Mouse (Mus musculus): Measurements from ENCODE around the gene Gm3573.
"Not testable (repeated sequence)": the region's sequence is repeated elsewhere in the genome, so short reads cannot be mapped to it uniquely, and the experiment has no call there.

Gm3573 gene

GRCm38 (mm10) chr14:42190691-42191090, at the start of gene Gm3573:
TSS of gene Gm3573 (minus strand) at chr14:42190791.
- DNase-seq (ENCODE audit: low read depth, low spot score), result not testable (repeated sequence)

GRCm38 (mm10) chr14:42216766-42217537, 26.4 kb upstream of the Gm3573 start:
- not testable (repeated sequence) for DNase-seq (ENCODE audit: low read depth, low spot score)

GRCm38 (mm10) chr14:42183936-42184335, 6.7 kb downstream of the Gm3573 start:
- DNase-seq (ENCODE audit: low read depth, low spot score), result not testable (repeated sequence)

- not testable (repeated sequence) for DNase-seq (ENCODE audit: low read depth, low spot score)
Measured at GRCm38 (mm10) chr14:42162522-42162921, 28.1 kb downstream of the Gm3573 start, which contains the start of gene Gm17027. TSS of gene Gm17027 (minus strand) at chr14:42162622.

Data from CD4-positive, CD25-positive, alpha-beta regulatory T cell, adult 2 months (primary cell).